Mouse (Mus musculus) embryonic fibroblast, embryonic 13.5 days (primary cell): ENCODE data around the gene Epb41l5.

Experiments
- CTCF ChIP-seq: IDR thresholded peaks from 2 replicates; pipeline ENCODE4 v1.5.1; 2011; ENCODE audit warnings: mild to moderate bottlenecking, control low read depth, low read length, moderate library complexity, borderline replicate concordance; ENCODE audit not compliant: insufficient read depth
- POLR2A ChIP-seq: IDR thresholded peaks from 2 replicates; pipeline ENCODE4 v1.6.1; 2011; ENCODE audit warnings: low read depth, mild to moderate bottlenecking, control low read depth, low read length, moderate library complexity

DNA sequence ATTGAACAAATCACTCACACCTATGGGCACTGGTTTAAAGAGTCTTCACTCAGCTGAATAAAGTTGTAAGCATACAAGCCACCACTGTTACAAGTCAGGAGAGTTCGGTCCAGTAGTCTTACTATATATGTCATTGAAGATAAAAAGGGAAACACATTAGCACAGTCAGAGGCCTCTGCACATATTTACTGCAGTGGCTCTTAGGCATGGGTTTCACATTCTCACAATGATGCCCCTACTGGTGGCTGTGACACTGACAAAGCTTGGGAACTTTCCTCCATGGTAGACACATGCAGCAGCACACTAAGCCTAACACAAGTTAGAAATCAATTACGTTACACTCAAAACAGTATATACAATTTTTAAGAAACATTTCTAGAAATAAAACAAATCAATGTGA is 5.5 kb upstream of the Epb41l5 start:
- TF ChIP-seq POLR2A, result no peak
- TF ChIP-seq CTCF, result no peak
